Mouse (Mus musculus): ENCODE data around the gene Rreb1. TPM values are rescaled to one million over a fixed set of nuclear protein-coding genes. Genes with fewer than 3 reads are reported as not detected.

Gene Rreb1
- polyA plus RNA-seq, 1 experiment from 2014 or later: 2.8 TPM

- Histone ChIP-seq H3K4me1 (replicated peaks) (no peaks in the 10 kb centered on the region), H3K4me3 (no peak overlapping the region), H3K4me2 (no peak overlapping the region), H3K9me3 (no peaks in the 10 kb centered on the region), H3K27ac (replicated peaks) (no peak overlapping the region), H3K27me3 (no peaks in the 10 kb centered on the region), H3K9ac (no peak overlapping the region), H3K36me3 (no peaks in the 10 kb centered on the region)
- ATAC-seq (ENCODE audit: low FRiP score, low read depth): no peak
- 78% methylated on average over 5 of the region's 5 CpGs for WGBS
Observed at GRCm38 (mm10) chr13:37848438-37848837, 70.2 kb downstream of the Rreb1 start.

GRCm38 (mm10) chr13:37851617-37852016, 73.4 kb downstream of the Rreb1 start:
- WGBS: 87% methylated on average over 5 of the region's 5 CpGs
- H3K36me3 ChIP-seq: no peaks in the 10 kb centered on the region
- no peak overlapping the region for H3K9ac ChIP-seq
- peaks cover 10% of the 10 kb centered on the region for H3K4me1 ChIP-seq (replicated peaks)
- H3K4me2 ChIP-seq: no peak overlapping the region
- ATAC-seq (ENCODE audit: low FRiP score, low read depth): no peak
- H3K4me3 ChIP-seq: no peak overlapping the region
- 0 out of 2 replicates have a peak, but pooled peaks cover 2% of the 10 kb centered on the region for H3K27me3 ChIP-seq
- H3K27ac ChIP-seq (replicated peaks): no peak overlapping the region
- H3K9me3 ChIP-seq: no peaks in the 10 kb centered on the region

GRCm38 (mm10) chr13:37852850-37853249, 74.7 kb downstream of the Rreb1 start:
- H3K4me2 ChIP-seq: no peak overlapping the region
- ATAC-seq (ENCODE audit: low FRiP score, low read depth): no peak
- no peak overlapping the region for H3K27ac ChIP-seq (replicated peaks)
- H3K9me3 ChIP-seq: no peaks in the 10 kb centered on the region
- H3K9ac ChIP-seq: no peak overlapping the region
- H3K4me3 ChIP-seq: no peak overlapping the region
- no peaks in the 10 kb centered on the region for H3K36me3 ChIP-seq
- 0 out of 2 replicates have a peak, but pooled peaks cover 2% of the 10 kb centered on the region for H3K27me3 ChIP-seq
- WGBS: 86% methylated on average over 3 of the region's 3 CpGs
- H3K4me1 ChIP-seq (replicated peaks): peaks cover 18% of the 10 kb centered on the region

- Histone ChIP-seq H3K9me3 (no peaks in the 10 kb centered on the region), H3K4me1 (replicated peaks) (peaks cover 24% of the 10 kb centered on the region), H3K4me2 (no peak overlapping the region), H3K27me3 (0 out of 2 replicates have a peak, but pooled peaks cover 2% of the 10 kb centered on the region), H3K4me3 (no peak overlapping the region), H3K27ac (replicated peaks) (no peak overlapping the region), H3K36me3 (no peaks in the 10 kb centered on the region), H3K9ac (no peak overlapping the region)
- 64% methylated on average over 4 of the region's 4 CpGs for WGBS
- no peak for ATAC-seq (ENCODE audit: low FRiP score, low read depth)
Observed at GRCm38 (mm10) chr13:37853441-37853840, 75.2 kb downstream of the Rreb1 start.

- Histone ChIP-seq H3K27ac (replicated peaks) (no peak overlapping the region), H3K9me3 (no peaks in the 10 kb centered on the region), H3K4me3 (peak overlapping the region; percentile 22), H3K36me3 (no peaks in the 10 kb centered on the region), H3K27me3 (peaks cover 2% of the 10 kb centered on the region; the same call in 1 of the 2 replicates), H3K9ac (no peak overlapping the region), H3K4me1 (replicated peaks) (peaks cover 28% of the 10 kb centered on the region), H3K4me2 (peak overlapping the region; percentile 49)
- no peak for ATAC-seq (ENCODE audit: low FRiP score, low read depth)
- WGBS: 3% methylated on average over 14 of the region's 14 CpGs
Observed at GRCm38 (mm10) chr13:37854031-37854431, 75.8 kb downstream of the Rreb1 start.

- 18% methylated on average over 14 of the region's 14 CpGs for WGBS
- Histone ChIP-seq H3K4me1 (replicated peaks) (peaks cover 28% of the 10 kb centered on the region), H3K27ac (replicated peaks) (no peak overlapping the region), H3K27me3 (peaks cover 2% of the 10 kb centered on the region; the same call in 1 of the 2 replicates), H3K9ac (no peak overlapping the region), H3K9me3 (no peaks in the 10 kb centered on the region), H3K4me2 (peak overlapping the region; percentile 49), H3K36me3 (no peaks in the 10 kb centered on the region), H3K4me3 (peak overlapping the region; percentile 22)
- ATAC-seq (ENCODE audit: low FRiP score, low read depth): no peak
Observed at GRCm38 (mm10) chr13:37854455-37855220, 76.4 kb downstream of the Rreb1 start.

GRCm38 (mm10) chr13:37855221-37855757, 77.1 kb downstream of the Rreb1 start:
- H3K9ac ChIP-seq: no peak overlapping the region
- 60% methylated on average over 3 of the region's 3 CpGs for WGBS

GRCm38 (mm10) chr13:37855765-37856164, 77.6 kb downstream of the Rreb1 start:
- Histone ChIP-seq H3K27me3 (peaks cover 2% of the 10 kb centered on the region; the same call in 1 of the 2 replicates), H3K27ac (replicated peaks) (no peak overlapping the region), H3K4me2 (no peak overlapping the region), H3K4me1 (replicated peaks) (peaks cover 28% of the 10 kb centered on the region), H3K36me3 (no peaks in the 10 kb centered on the region), H3K9ac (no peak overlapping the region), H3K4me3 (no peak overlapping the region), H3K9me3 (no peaks in the 10 kb centered on the region)
- ATAC-seq (ENCODE audit: low FRiP score, low read depth): no peak

More at GRCm38 (mm10) chr13:37855221-37855757, 77.1 kb downstream of the Rreb1 start:
- Histone ChIP-seq H3K27me3 (peaks cover 2% of the 10 kb centered on the region; the same call in 1 of the 2 replicates), H3K36me3 (no peaks in the 10 kb centered on the region), H3K4me1 (replicated peaks) (peaks cover 28% of the 10 kb centered on the region), H3K4me2 (no peak overlapping the region), H3K9me3 (no peaks in the 10 kb centered on the region), H3K4me3 (no peak overlapping the region), H3K27ac (replicated peaks) (no peak overlapping the region)
- no peak for ATAC-seq (ENCODE audit: low FRiP score, low read depth)

GRCm38 (mm10) chr13:37856537-37856936, 78.3 kb downstream of the Rreb1 start:
- no peak for ATAC-seq (ENCODE audit: low FRiP score, low read depth)
- H3K9ac ChIP-seq: no peak overlapping the region
- peak overlapping the region; percentile 88 for H3K4me2 ChIP-seq
- H3K4me1 ChIP-seq (replicated peaks): peaks cover 28% of the 10 kb centered on the region
- H3K4me3 ChIP-seq: no peak overlapping the region
- H3K27ac ChIP-seq (replicated peaks): no peak overlapping the region
- WGBS: 48% methylated on average over 2 of the region's 2 CpGs
- H3K27me3 ChIP-seq: peaks cover 2% of the 10 kb centered on the region; the same call in 1 of the 2 replicates
- no peaks in the 10 kb centered on the region for H3K9me3 ChIP-seq
- H3K36me3 ChIP-seq: no peaks in the 10 kb centered on the region

GRCm38 (mm10) chr13:37857284-37858065, 79.3 kb downstream of the Rreb1 start:
- peaks cover 36% of the 10 kb centered on the region for H3K4me1 ChIP-seq (replicated peaks)
- H3K27ac ChIP-seq (replicated peaks): 0 out of 2 replicates have a peak overlapping the region, but pooled peaks have one; percentile 19
- H3K9ac ChIP-seq: peak overlapping the region; percentile 56
- peak; percentile 94 for ATAC-seq (ENCODE audit: low FRiP score, low read depth)
- no peaks in the 10 kb centered on the region for H3K9me3 ChIP-seq
- under 1% methylated on average over 59 of the region's 59 CpGs for WGBS
- peak overlapping the region; percentile 53 for H3K4me3 ChIP-seq
- peak overlapping the region; percentile 88 for H3K4me2 ChIP-seq
- peaks cover 2% of the 10 kb centered on the region; the same call in 1 of the 2 replicates for H3K27me3 ChIP-seq
- no peaks in the 10 kb centered on the region for H3K36me3 ChIP-seq

- WGBS: 4% methylated on average over 19 of the region's 19 CpGs
- peaks cover 38% of the 10 kb centered on the region for H3K4me1 ChIP-seq (replicated peaks)
- peak overlapping the region; percentile 53 for H3K4me3 ChIP-seq
- peaks cover 2% of the 10 kb centered on the region; the same call in 1 of the 2 replicates for H3K27me3 ChIP-seq
- H3K27ac ChIP-seq (replicated peaks): peak overlapping the region; percentile 19; the same call in 1 of the 2 replicates
- no peaks in the 10 kb centered on the region for H3K9me3 ChIP-seq
- H3K36me3 ChIP-seq: no peaks in the 10 kb centered on the region
- H3K4me2 ChIP-seq: peak overlapping the region; percentile 88
- H3K9ac ChIP-seq: peak overlapping the region; percentile 56; the same call in 1 of the 2 replicates
- peak; percentile 49 for ATAC-seq (ENCODE audit: low FRiP score, low read depth)
Observed at GRCm38 (mm10) chr13:37858066-37858501, 79.9 kb downstream of the Rreb1 start.
